Mouse (Mus musculus) spleen, postnatal 10 days (tissue): Measurements from ENCODE around the gene Fgfr2.
"Not testable (repeated sequence)": the region's sequence is repeated elsewhere in the genome, so short reads cannot be mapped to it uniquely, and the experiment has no call there.

Source experiments
- DNase-seq, 2 experiments: peaks; one replicate each; pipeline ENCODE4 v3.0.0; 2021 to 2022; ENCODE audit warnings: low spot score in 2 of 2

Gene Fgfr2

GRCm38 (mm10) chr7:131256841-131257240 lies 1866.3 kb downstream of the Fgfr2 start:
- no peak for DNase-seq

GRCm38 (mm10) chr7:131244993-131245392 lies 1878.2 kb downstream of the Fgfr2 start:
- no peak for DNase-seq

- no peak for DNase-seq
These were observed 1887.1 kb downstream of the Fgfr2 start for GRCm38 (mm10) chr7:131236091-131236490.

- no peak for DNase-seq
These were observed 1900.1 kb downstream of the Fgfr2 start for GRCm38 (mm10) chr7:131223086-131223485.

- no peak for DNase-seq
These were observed 1935.2 kb downstream of the Fgfr2 start for GRCm38 (mm10) chr7:131187996-131188395.

GRCm38 (mm10) chr7:131187047-131187446 lies 1936.1 kb downstream of the Fgfr2 start:
- no peak for DNase-seq

GRCm38 (mm10) chr7:131184339-131184738 lies 1938.8 kb downstream of the Fgfr2 start:
- no peak for DNase-seq

- peak; percentile 8 to 56 for DNase-seq
These were observed 1940.5 kb downstream of the Fgfr2 start for GRCm38 (mm10) chr7:131182685-131183084.

- no peak for DNase-seq
These were observed 1949.0 kb downstream of the Fgfr2 start, which contains the start of gene 5430419D17Rik for GRCm38 (mm10) chr7:131174121-131174520. 5430419D17Rik (plus strand) TSS chr7:131174402.

- DNase-seq, result no peak
These were observed 1954.1 kb downstream of the Fgfr2 start for GRCm38 (mm10) chr7:131169099-131169498.

GRCm38 (mm10) chr7:131167771-131168170 lies 1955.4 kb downstream of the Fgfr2 start:
- DNase-seq, result no peak

GRCm38 (mm10) chr7:131162251-131162650 lies 1960.9 kb downstream of the Fgfr2 start:
- no peak for DNase-seq

GRCm38 (mm10) chr7:131153044-131153443 lies 1970.1 kb downstream of the Fgfr2 start:
- no peak for DNase-seq

GRCm38 (mm10) chr7:131150179-131150578 lies 1973.0 kb downstream of the Fgfr2 start:
- no peak for DNase-seq

GRCm38 (mm10) chr7:131146214-131146613 lies 1976.9 kb downstream of the Fgfr2 start, which contains the start of gene 4933402N03Rik:
4933402N03Rik (minus strand) TSS chr7:131146314.
- DNase-seq, result no peak

GRCm38 (mm10) chr7:131133181-131133580 lies 1990.0 kb downstream of the Fgfr2 start:
- no peak for DNase-seq

- DNase-seq, result no peak
These were observed 1993.1 kb downstream of the Fgfr2 start for GRCm38 (mm10) chr7:131130021-131130420.

- no peak for DNase-seq
These were observed 2000.8 kb downstream of the Fgfr2 start for GRCm38 (mm10) chr7:131122210-131122807.

GRCm38 (mm10) chr7:131114434-131114833 lies 2008.7 kb downstream of the Fgfr2 start:
- no peak for DNase-seq

- no peak for DNase-seq
These were observed 2009.5 kb downstream of the Fgfr2 start for GRCm38 (mm10) chr7:131113676-131114075.

GRCm38 (mm10) chr7:131112486-131112885 lies 2010.7 kb downstream of the Fgfr2 start:
- peak; percentile 6 to 53 for DNase-seq

GRCm38 (mm10) chr7:131082403-131082802 lies 2040.7 kb downstream of the Fgfr2 start:
- DNase-seq, result not testable (repeated sequence)

- DNase-seq, result peak in 1 of 2 experiments; percentile 41
These were observed 2047.2 kb downstream of the Fgfr2 start for GRCm38 (mm10) chr7:131075956-131076355.

GRCm38 (mm10) chr7:131074098-131074497 lies 2049.1 kb downstream of the Fgfr2 start:
- DNase-seq, result not testable (repeated sequence)
